Mouse (Mus musculus): ENCODE measurements around the gene Olfr738. TPM values are rescaled to one million over a fixed set of nuclear protein-coding genes. Genes with fewer than 3 reads are reported as not detected.

Gene Olfr738
- not detected for total RNA-seq (2021)
- long read RNA-seq, experiment 1: 0 reads
- long read RNA-seq, experiment 2: 0 reads

GRCm38 (mm10) chr14:50407268-50407667, at the start of gene Olfr738:
Gene Olfr738, plus strand, starts transcription at chr14:50407568.
- no peak for DNase-seq

DNA sequence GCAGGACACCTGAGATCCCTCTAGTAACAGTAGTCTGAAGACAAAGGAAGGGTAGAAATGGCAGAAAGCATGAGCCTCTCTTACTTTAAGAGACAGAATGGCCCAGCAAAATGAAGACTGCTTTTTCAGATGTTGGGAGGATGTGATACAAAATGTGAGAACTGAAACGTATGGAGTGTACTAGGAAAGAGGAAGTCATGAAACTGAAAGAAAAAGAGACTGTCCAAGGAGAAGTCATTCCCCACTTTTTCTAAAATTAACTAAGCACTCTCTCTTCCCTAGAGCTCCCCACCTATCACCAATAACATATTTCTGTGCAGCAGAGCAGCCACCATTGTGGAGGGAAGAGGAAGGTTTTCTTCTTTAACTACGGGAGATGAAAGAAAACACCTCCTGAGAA, 49.8 kb upstream of the Olfr738 start, which contains the start of gene Tlr11:
Tlr11 (plus strand) TSS at position 322 of the 400 bp plus-strand sequence.
- DNase-seq: no peak

DNA sequence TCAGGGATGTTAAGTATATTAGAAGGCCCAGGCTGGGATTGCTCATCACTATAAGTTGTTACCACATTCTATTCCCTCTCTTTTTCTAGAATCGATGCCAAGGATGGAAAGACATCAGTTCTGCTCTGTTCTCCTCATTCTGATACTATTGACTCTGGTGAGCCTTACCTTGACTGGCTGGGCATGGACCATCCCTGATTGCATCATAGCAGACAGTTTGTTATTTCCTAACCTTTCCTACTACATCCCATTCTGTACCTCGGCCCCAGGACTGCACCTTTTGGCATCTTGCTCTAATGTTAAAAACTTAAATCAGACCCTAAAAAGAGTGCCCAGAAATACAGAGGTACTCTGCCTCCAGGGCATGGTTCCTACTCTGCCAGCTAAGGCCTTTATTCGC, 46.9 kb upstream of the Olfr738 start:
- DNase-seq: no peak

DNA sequence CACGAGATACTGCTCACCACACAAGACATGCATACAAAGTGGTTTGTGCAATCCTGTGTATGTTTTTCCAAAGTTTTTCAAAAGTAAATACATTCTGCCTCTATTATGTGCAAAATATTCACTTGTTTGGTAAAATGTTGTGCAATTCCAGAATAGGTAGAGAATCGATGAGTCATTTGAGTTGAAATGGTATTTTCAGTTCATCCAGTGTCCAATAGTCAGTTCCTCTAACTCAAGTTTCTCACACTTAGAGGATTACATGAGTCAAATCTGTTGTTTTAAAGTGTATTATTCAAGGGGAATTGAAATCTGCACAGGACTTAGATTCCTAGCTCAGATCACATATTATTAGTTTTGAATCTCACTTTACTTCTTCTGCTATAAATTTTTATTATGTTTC, 43.8 kb upstream of the Olfr738 start:
- DNase-seq: no peak

GRCm38 (mm10) chr14:50380863-50381262, 26.5 kb upstream of the Olfr738 start, which contains the start of gene Olfr736:
Gene Olfr736, plus strand, starts transcription at chr14:50381163.
- no peak for DNase-seq

GRCm38 (mm10) chr14:50418326-50418725, 11.0 kb downstream of the Olfr738 start, which contains the start of gene Olfr739:
Gene Olfr739, plus strand, starts transcription at chr14:50418626.
- no peak for DNase-seq

- DNase-seq: no peak
Measured at GRCm38 (mm10) chr14:50445245-50445644, 37.9 kb downstream of the Olfr738 start, which contains the start of gene Olfr740. Gene Olfr740, plus strand, starts transcription at chr14:50445545.

Other genes with a start within 250 kb of the Olfr738 start
- not detected for gene Olfr730, start 219.4 kb upstream of the Olfr738 start, total RNA-seq (2021)
- gene Olfr731, start 165.7 kb upstream of the Olfr738 start, total RNA-seq (2021): not detected
- not detected for gene Olfr732, start 123.4 kb upstream of the Olfr738 start, total RNA-seq (2021)
- not detected for gene Olfr733, start 106.0 kb upstream of the Olfr738 start, total RNA-seq (2021)
- not detected for gene Olfr734, start 80.8 kb upstream of the Olfr738 start, total RNA-seq (2021)
- not detected for gene Olfr735, start 58.7 kb upstream of the Olfr738 start, total RNA-seq (2021)
- gene Tlr11, start 49.7 kb upstream of the Olfr738 start, total RNA-seq (2021): under 1 TPM; 0.30 to 0.51 TPM
- gene Olfr736, start 26.4 kb upstream of the Olfr738 start, total RNA-seq (2021): not detected
- gene Olfr739, start 11.1 kb downstream of the Olfr738 start, total RNA-seq (2021): not detected
- gene Olfr740, start 38.0 kb downstream of the Olfr738 start, total RNA-seq (2021): not detected
- gene Olfr741, start 65.2 kb downstream of the Olfr738 start, total RNA-seq (2021): not detected
- gene Olfr742, start 96.0 kb downstream of the Olfr738 start, total RNA-seq (2021): not detected
- not detected for gene Olfr743, start 114.3 kb downstream of the Olfr738 start, total RNA-seq (2021)
- not detected for gene Olfr744, start 207.3 kb downstream of the Olfr738 start, total RNA-seq (2021)
- gene Olfr745, start 231.8 kb downstream of the Olfr738 start, total RNA-seq (2021): not detected
- gene Olfr746, start 239.5 kb downstream of the Olfr738 start, total RNA-seq (2021): not detected

Data from adrenal gland, postnatal 10 days (tissue).